Mouse (Mus musculus): ENCODE measurements around the gene Grn. TPM values are rescaled to one million over a fixed set of nuclear protein-coding genes. Genes with fewer than 3 reads are reported as not detected.
"Not testable (repeated sequence)": the region's sequence is repeated elsewhere in the genome, so short reads cannot be mapped to it uniquely, and the experiment has no call there.

Grn gene
- polyA plus RNA-seq, 1 experiment from 2014 or later = 191 TPM

DNA sequence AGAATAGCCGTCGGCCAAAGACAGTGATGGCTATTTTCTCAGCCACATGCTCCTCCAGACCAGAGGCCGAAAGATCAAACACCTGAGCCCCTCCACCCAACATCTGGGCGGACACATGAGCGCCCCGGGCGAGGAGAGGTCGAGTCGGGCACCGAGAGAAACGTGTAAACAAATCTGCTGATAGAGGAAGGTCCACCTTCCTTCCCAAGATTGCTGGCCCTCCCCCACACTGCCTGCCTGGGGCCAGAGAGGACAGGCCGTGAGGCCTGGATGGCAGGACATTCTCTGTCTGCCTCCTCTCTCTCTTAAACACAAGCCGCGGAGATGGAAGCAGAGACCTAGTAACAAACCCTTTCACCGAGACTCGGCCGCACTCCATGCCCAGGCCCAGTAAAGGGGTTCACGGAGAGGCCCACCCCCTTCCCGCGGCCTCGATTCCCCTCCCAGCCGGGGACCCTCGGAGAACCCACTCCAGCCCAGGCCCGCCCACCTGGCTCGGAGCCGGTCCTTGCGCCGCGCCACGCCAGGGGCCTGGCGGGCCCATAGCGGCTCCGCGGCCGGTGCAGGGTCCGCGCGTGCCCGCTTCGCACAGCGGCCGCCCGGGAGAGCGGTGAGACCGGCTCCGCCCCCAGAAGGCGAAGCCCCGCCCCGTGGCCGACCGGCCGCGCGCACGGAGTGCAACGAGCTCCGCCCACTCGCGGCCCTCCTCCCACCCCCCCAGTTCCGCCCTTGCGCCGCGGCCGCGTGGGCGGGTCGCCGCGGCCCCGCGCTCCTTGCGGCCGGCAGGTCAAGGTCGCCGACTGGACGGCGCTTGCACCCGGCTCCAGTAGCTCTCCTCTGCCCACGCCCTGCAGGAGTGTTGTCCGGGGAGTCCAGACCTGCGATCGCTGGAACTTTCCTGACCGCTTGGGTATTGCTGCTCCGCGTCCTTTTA lies 22.9 kb upstream of the Grn start:
- H3K4me1 ChIP-seq (replicated peaks; ENCODE audit: insufficient read depth, low read length) = peaks cover 13% of the 10 kb centered on the region
- H3K9ac ChIP-seq (ENCODE audit: low read depth, low read length) = peak overlapping the region; percentile 73
- no peak for TF ChIP-seq CTCF (IDR thresholded peaks at IDR 0.05; ENCODE audit: low read depth)
- H3K4me2 ChIP-seq (ENCODE audit: low read length) = peak overlapping the region; percentile 61
- peaks cover 26% of the 10 kb centered on the region for H3K36me3 ChIP-seq (ENCODE audit: insufficient read depth, low read length)
- DNase-seq (ENCODE audit: low spot score) (peak; percentile 92), ATAC-seq (replicated peaks; ENCODE audit: low FRiP score, low read depth) (peak; percentile 58)
- under 1% methylated on average over 75 of the region's 85 CpGs for WGBS
- H3K4me3 ChIP-seq (replicated peaks; ENCODE audit: low read depth, low read length) = peak overlapping the region; percentile 62
- no peaks in the 10 kb centered on the region for H3K27me3 ChIP-seq (ENCODE audit: insufficient read depth, low read length)
- no peaks in the 10 kb centered on the region for H3K9me3 ChIP-seq (replicated peaks; ENCODE audit: low read length)
- H3K27ac ChIP-seq = peak overlapping the region; percentile 92

GRCm38 (mm10) chr11:102407834-102408215 lies 22.3 kb upstream of the Grn start, which contains the start of gene Slc25a39:
Gene Slc25a39 (minus strand): TSS chr11:102407946.
- DNase-seq (ENCODE audit: low spot score) (no peak), ATAC-seq (replicated peaks; ENCODE audit: low FRiP score, low read depth) (peak; percentile 2; the same call in 1 of the 2 replicates)
- H3K9ac ChIP-seq (ENCODE audit: low read depth, low read length) = peak within 1 kb of the TSS; percentile 73
- H3K27me3 ChIP-seq (ENCODE audit: insufficient read depth, low read length) = no peaks in the 10 kb centered on the region
- peak within 1 kb of the TSS; percentile 61 for H3K4me2 ChIP-seq (ENCODE audit: low read length)
- peaks cover 20% of the 10 kb centered on the region for H3K36me3 ChIP-seq (ENCODE audit: insufficient read depth, low read length)
- H3K4me1 ChIP-seq (replicated peaks; ENCODE audit: insufficient read depth, low read length) = peaks cover 13% of the 10 kb centered on the region
- H3K4me3 ChIP-seq (replicated peaks; ENCODE audit: low read depth, low read length) = peak within 1 kb of the TSS; percentile 62
- TF ChIP-seq CTCF (IDR thresholded peaks at IDR 0.05; ENCODE audit: low read depth) = no peak
- peak within 1 kb of the TSS; percentile 92 for H3K27ac ChIP-seq
- no peaks in the 10 kb centered on the region for H3K9me3 ChIP-seq (replicated peaks; ENCODE audit: low read length)
- under 1% methylated on average over 19 of the region's 19 CpGs for WGBS

DNA sequence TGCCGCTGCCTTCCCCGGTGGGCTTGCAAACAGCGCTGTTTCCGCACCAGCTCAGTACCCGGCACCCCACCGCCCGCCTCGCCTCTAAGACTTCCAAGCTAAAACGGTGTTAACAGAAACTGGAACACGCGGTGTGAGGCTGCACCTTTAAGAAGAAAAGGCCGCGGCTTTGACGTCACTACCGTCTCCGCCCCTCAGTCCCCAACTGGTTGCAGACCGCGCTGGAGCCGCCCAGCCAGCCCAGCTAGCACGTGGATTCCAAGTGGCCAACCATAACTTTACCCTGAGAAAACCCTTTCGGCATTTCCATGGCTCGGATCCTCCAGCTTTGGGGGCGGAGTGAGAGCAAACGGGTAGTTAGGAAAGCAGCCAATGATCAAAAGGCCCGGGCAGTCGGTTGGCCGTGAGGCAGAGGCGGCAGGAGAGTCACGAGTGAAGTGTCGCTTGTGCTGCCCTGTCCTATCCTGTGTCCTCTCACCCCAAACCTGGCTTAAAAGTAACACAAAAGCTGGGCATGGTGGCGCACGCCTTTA lies 21.7 kb upstream of the Grn start:
- peak overlapping the region; percentile 62 for H3K4me3 ChIP-seq (replicated peaks; ENCODE audit: low read depth, low read length)
- H3K27me3 ChIP-seq (ENCODE audit: insufficient read depth, low read length) = no peaks in the 10 kb centered on the region
- H3K4me1 ChIP-seq (replicated peaks; ENCODE audit: insufficient read depth, low read length) = peaks cover 13% of the 10 kb centered on the region
- H3K27ac ChIP-seq = peak overlapping the region; percentile 92
- DNase-seq (ENCODE audit: low spot score) (peak; percentile 99), ATAC-seq (replicated peaks; ENCODE audit: low FRiP score, low read depth) (peak; percentile 91)
- H3K9ac ChIP-seq (ENCODE audit: low read depth, low read length) = peak overlapping the region; percentile 73
- under 1% methylated on average over 32 of the region's 32 CpGs for whole genome bisulfite sequencing
- 0 out of 2 replicates have a peak, but pooled peaks have one; percentile 6 for TF ChIP-seq CTCF (IDR thresholded peaks at IDR 0.05; ENCODE audit: low read depth)
- H3K4me2 ChIP-seq (ENCODE audit: low read length) = peak overlapping the region; percentile 61
- no peaks in the 10 kb centered on the region for H3K9me3 ChIP-seq (replicated peaks; ENCODE audit: low read length)
- peaks cover 14% of the 10 kb centered on the region for H3K36me3 ChIP-seq (ENCODE audit: insufficient read depth, low read length)

- Histone ChIP-seq H3K4me1 (replicated peaks; ENCODE audit: insufficient read depth, low read length) (peaks cover 13% of the 10 kb centered on the region), H3K27ac (peak overlapping the region; percentile 78), H3K27me3 (ENCODE audit: insufficient read depth, low read length) (no peaks in the 10 kb centered on the region), H3K36me3 (ENCODE audit: insufficient read depth, low read length) (peaks cover 7% of the 10 kb centered on the region; the same call in 1 of the 2 replicates), H3K4me2 (ENCODE audit: low read length) (peak overlapping the region; percentile 42), H3K9ac (ENCODE audit: low read depth, low read length) (no peak overlapping the region), H3K4me3 (replicated peaks; ENCODE audit: low read depth, low read length) (peak overlapping the region; percentile 9; the same call in 1 of the 2 replicates), H3K9me3 (replicated peaks; ENCODE audit: low read length) (no peaks in the 10 kb centered on the region)
- no peak for TF ChIP-seq CTCF (IDR thresholded peaks at IDR 0.05; ENCODE audit: low read depth)
- no peak for ATAC-seq (replicated peaks; ENCODE audit: low FRiP score, low read depth)
- DNase-seq (ENCODE audit: low spot score) = no peak
- 31% methylated on average over 15 of the region's 15 CpGs for WGBS
Measured at GRCm38 (mm10) chr11:102408888-102409794, 21.0 kb upstream of the Grn start.

GRCm38 (mm10) chr11:102409795-102410330 lies 20.3 kb upstream of the Grn start:
- no peak overlapping the region for H3K9ac ChIP-seq (ENCODE audit: low read depth, low read length)
- 0 out of 2 replicates have a peak, but pooled peaks cover 1% of the 10 kb centered on the region for H3K36me3 ChIP-seq (ENCODE audit: insufficient read depth, low read length)
- DNase-seq (ENCODE audit: low spot score) = no peak
- no peaks in the 10 kb centered on the region for H3K27me3 ChIP-seq (ENCODE audit: insufficient read depth, low read length)
- 64% methylated on average over 3 of the region's 3 CpGs for WGBS
- H3K4me1 ChIP-seq (replicated peaks; ENCODE audit: insufficient read depth, low read length) = peaks cover 8% of the 10 kb centered on the region; the same call in 1 of the 2 replicates
- no peaks in the 10 kb centered on the region for H3K9me3 ChIP-seq (replicated peaks; ENCODE audit: low read length)
- ATAC-seq (replicated peaks; ENCODE audit: low FRiP score, low read depth) = no peak
- H3K4me3 ChIP-seq (replicated peaks; ENCODE audit: low read depth, low read length) = no peak overlapping the region
- H3K27ac ChIP-seq = peak overlapping the region; percentile 78
- no peak for TF ChIP-seq CTCF (IDR thresholded peaks at IDR 0.05; ENCODE audit: low read depth)
- no peak overlapping the region for H3K4me2 ChIP-seq (ENCODE audit: low read length)

DNA sequence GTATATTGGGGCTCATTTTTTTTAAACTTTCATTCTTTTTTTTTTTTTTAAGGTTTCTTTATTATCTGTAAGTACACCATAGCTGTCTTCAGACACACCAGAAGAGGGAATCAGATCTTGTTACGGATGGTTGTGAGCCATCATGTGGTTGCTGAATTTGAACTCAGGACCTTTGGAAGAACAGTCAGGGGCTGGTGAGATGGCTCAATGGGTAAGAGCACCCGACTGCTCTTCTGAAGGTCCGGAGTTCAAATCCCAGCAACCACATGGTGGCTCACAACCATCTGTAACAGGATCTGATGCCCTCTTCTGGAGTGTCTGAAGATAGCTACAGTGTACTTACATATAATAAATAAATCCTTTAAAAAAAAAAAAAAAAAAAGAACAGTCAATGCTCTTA lies 19.8 kb upstream of the Grn start:
- ATAC-seq (replicated peaks; ENCODE audit: low FRiP score, low read depth); H3K9ac ChIP-seq (ENCODE audit: low read depth, low read length); H3K4me1 ChIP-seq (replicated peaks; ENCODE audit: insufficient read depth, low read length); H3K4me3 ChIP-seq (replicated peaks; ENCODE audit: low read depth, low read length); DNase-seq (ENCODE audit: low spot score); H3K4me2 ChIP-seq (ENCODE audit: low read length); H3K9me3 ChIP-seq (replicated peaks; ENCODE audit: low read length); H3K36me3 ChIP-seq (ENCODE audit: insufficient read depth, low read length); H3K27ac ChIP-seq; H3K27me3 ChIP-seq (ENCODE audit: insufficient read depth, low read length): not testable (repeated sequence)
- WGBS = 94% methylated on average over 3 of the region's 3 CpGs

Data from kidney, postnatal 0 days (tissue).